Mouse (Mus musculus) ES-E14 (cell line): Measurements from ENCODE around the gene Zfp687.

ENCODE experiments used
- CHD2 ChIP-seq: IDR thresholded peaks from 2 replicates; pipeline ENCODE4 v1.6.1; 2014; ENCODE audit warnings: mild to moderate bottlenecking, low read depth, low read length, inconsistent platforms
- HCFC1 ChIP-seq: IDR thresholded peaks from 2 replicates; pipeline ENCODE4 v1.6.1; 2012; ENCODE audit warnings: low read length, inconsistent platforms, borderline replicate concordance; ENCODE audit not compliant: insufficient read depth
- MAFK ChIP-seq: IDR thresholded peaks from 2 replicates; pipeline ENCODE4 v1.6.1; 2014; ENCODE audit warnings: mild to moderate bottlenecking, low read depth, low read length, inconsistent platforms; ENCODE audit not compliant: insufficient read depth

- TF ChIP-seq HCFC1 (no peak), MAFK (no peak), CHD2 (no peak)
Measured at GRCm38 (mm10) chr3:94965878-94966277, 49.4 kb downstream of the Zfp687 start.
